Mouse (Mus musculus) hindbrain, postnatal 0 days (tissue): ENCODE data around the gene Vstm5. TPM values are rescaled to one million over a fixed set of nuclear protein-coding genes. Genes with fewer than 3 reads are reported as not detected.

Experiments used
- ATAC-seq: fragments of 200-750 bp; cut with Nextera tagmentation; 2 replicates; pipeline ENCODE4 v1.8.0; 2017; ENCODE audit warnings: mild to moderate bottlenecking, moderate TSS enrichment, moderate library complexity
- DNase-seq: peaks from one replicate; pipeline ENCODE4 v3.0.0-alpha.2; 2015; ENCODE audit warnings: low spot score
- H3K27ac ChIP-seq: fragments of 300-500 bp; sonication (generic); 2 replicates; pipeline ENCODE4 v1.5.1; 2014; ENCODE audit warnings: mild to moderate bottlenecking
- H3K27me3 ChIP-seq: fragments of 300-500 bp; sonication (generic); 2 replicates; pipeline ENCODE4 v1.6.1; 2014; ENCODE audit warnings: low read length, mixed read lengths; ENCODE audit not compliant: insufficient read depth
- H3K36me3 ChIP-seq: fragments of 300-500 bp; sonication (generic); 2 replicates; pipeline ENCODE4 v1.6.1; 2014; ENCODE audit warnings: low read length, mixed read lengths; ENCODE audit not compliant: insufficient read depth
- H3K4me1 ChIP-seq: fragments of 300-500 bp; sonication (generic); 2 replicates; pipeline ENCODE4 v1.6.1; 2014; ENCODE audit warnings: antibody characterized with exemption, low read length, mixed read lengths; ENCODE audit not compliant: insufficient read depth
- H3K4me2 ChIP-seq: fragments of 300-500 bp; sonication (generic); 2 replicates; pipeline ENCODE4 v1.6.1; 2014; ENCODE audit warnings: low read depth, mild to moderate bottlenecking, low read length, moderate library complexity, mixed read lengths
- H3K4me3 ChIP-seq: fragments of 300-500 bp; sonication (generic); 2 replicates; pipeline ENCODE4 v1.5.1; 2014; ENCODE audit warnings: low read length
- H3K9ac ChIP-seq: fragments of 300-500 bp; sonication (generic); replicated peaks from 2 replicates; pipeline ENCODE4 v1.6.1; 2014; ENCODE audit warnings: mild to moderate bottlenecking, low read length, moderate library complexity, mixed read lengths
- H3K9me3 ChIP-seq: fragments of 300-500 bp; sonication (generic); 2 replicates; pipeline ENCODE4 v1.6.1; 2016; ENCODE audit warnings: low read length, mixed read lengths
- CTCF ChIP-seq: IDR thresholded peaks from 2 replicates; pipeline ENCODE4 v1.5.1; 2016; ENCODE audit warnings: antibody characterized with exemption, control low read depth, low read depth
- WGBS: fragments of 180-500 bp; shearing (Covaris S2); extraction: QIAGEN DNeasy Blood & Tissue Kit; methylation state at CpG from one replicate; pipeline ENCODE4 v1.1.7; 2014; 5-methylcytosine and 5-hydroxymethylcytosine counted together
- polyA plus RNA-seq: library from polyadenylated mRNA; unstranded; fragments of >200 nt; fragmentation: Nextera tagmentation; extraction: Ambion mirVana; gene quantifications from 2 replicates; pipeline ENCODE4 v1.2.1, GENCODE M21; 2015
- total RNA-seq: library from RNA; depleted of rRNA; stranded (reverse); fragments of >200 nt; gene quantifications from 2 replicates; pipeline ENCODE4 v1.2.3, GENCODE M21; 2014

Gene Vstm5
- total and polyA plus RNA-seq, 2 experiments from 2014 or later = 27.4 to 36.0 TPM

DNA sequence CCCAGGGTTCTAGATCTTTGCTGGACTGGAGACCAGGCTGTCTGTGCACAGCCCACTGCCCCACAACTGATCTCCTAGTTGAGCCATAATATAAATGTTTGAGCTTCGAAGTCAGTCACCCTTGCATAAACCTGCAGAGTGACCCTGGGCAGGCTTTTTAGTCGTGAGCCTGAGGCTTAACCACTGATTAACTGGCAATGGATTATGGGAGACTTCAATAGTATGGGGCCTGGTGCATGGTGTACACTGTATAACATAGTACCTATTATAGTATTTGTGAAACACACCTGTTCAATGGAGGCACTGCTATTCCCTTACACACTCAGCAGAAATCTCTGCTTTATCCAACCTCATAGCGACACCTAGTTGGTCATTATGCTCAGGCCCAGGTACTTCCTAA lies 17.4 kb downstream of the Vstm5 start:
- Histone ChIP-seq H3K36me3 (no peaks in the 10 kb centered on the region; the same call in 1 of the 2 replicates), H3K27ac (no peak overlapping the region), H3K27me3 (no peaks in the 10 kb centered on the region), H3K9ac (no peak overlapping the region), H3K4me2 (no peak overlapping the region), H3K9me3 (no peaks in the 10 kb centered on the region), H3K4me1 (no peaks in the 10 kb centered on the region), H3K4me3 (no peak overlapping the region)
- no peak for ATAC-seq
- no peak for DNase-seq
- WGBS = 76% methylated on average over 3 of the region's 3 CpGs
- TF ChIP-seq CTCF = no peak

DNA sequence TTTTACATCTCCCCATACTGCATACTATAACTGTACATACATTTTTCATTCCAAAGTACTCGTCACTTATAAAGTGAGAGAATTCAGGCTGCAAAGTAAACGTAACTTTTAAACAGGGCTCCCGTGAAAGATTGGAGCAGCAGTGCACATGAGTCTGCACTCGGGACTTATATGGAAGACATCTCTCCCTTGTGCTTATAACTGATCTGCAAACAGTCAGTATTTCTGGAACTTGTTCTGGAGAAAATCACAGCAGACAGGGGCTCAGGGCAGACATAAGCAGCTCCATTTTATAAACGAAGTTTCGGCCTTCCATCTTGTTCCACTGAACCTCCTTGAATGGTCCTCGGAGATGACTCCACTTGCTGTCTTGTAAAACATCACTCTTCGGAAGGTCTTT lies 23.1 kb downstream of the Vstm5 start:
- Histone ChIP-seq H3K9me3 (no peaks in the 10 kb centered on the region), H3K27ac (no peak overlapping the region), H3K4me1 (no peaks in the 10 kb centered on the region), H3K9ac (no peak overlapping the region), H3K36me3 (peaks cover 39% of the 10 kb centered on the region), H3K27me3 (no peaks in the 10 kb centered on the region), H3K4me3 (no peak overlapping the region), H3K4me2 (no peak overlapping the region)
- no peak for TF ChIP-seq CTCF
- 96% methylated on average over 8 of the region's 8 CpGs for WGBS
- DNase-seq = no peak
- ATAC-seq = no peak

DNA sequence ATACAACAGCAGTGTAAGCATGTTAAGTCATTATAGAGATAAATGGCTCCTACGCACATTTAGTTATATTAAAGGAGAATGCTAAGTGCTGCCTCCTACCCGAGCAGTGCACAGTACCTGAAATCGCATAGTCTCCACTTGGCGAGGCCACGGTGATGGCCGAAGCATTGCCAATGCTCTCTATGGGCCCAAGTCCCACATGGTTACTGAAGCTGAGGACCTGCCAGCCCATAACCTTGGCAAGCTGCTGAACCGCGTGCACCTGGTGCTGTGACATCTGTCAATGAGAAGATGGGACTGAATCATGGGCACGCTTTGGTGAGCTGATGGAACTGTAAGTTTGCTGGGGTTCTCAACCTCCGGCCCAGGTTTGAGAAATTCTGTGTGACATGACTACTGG lies 24.6 kb downstream of the Vstm5 start:
- Histone ChIP-seq H3K9ac (no peak overlapping the region), H3K27ac (no peak overlapping the region), H3K4me3 (no peak overlapping the region), H3K4me1 (no peaks in the 10 kb centered on the region), H3K4me2 (no peak overlapping the region), H3K9me3 (no peaks in the 10 kb centered on the region), H3K27me3 (no peaks in the 10 kb centered on the region), H3K36me3 (peaks cover 52% of the 10 kb centered on the region)
- DNase-seq = no peak
- 95% methylated on average over 10 of the region's 10 CpGs for WGBS
- TF ChIP-seq CTCF = no peak
- ATAC-seq = no peak

DNA sequence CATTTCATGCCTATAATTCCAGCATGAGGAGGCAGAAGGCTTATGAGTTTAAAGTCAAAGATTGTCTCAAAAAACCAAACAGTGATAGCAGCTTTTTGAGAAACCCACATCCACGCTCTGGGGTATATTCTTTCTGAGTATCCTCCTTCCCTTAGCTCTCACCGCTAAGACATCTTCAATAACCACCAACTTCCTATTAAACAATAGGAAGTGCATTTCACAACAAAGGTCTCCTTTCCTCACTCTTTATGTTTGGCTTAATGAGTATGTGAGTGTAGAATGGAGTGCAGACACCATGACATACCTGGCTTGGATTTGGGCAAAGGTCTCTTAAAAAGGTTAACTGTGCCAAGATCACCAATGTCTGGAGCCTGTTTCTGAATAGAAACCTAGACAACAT lies 35.1 kb downstream of the Vstm5 start:
- Histone ChIP-seq H3K4me2 (no peak overlapping the region), H3K27ac (no peak overlapping the region), H3K9me3 (no peaks in the 10 kb centered on the region), H3K9ac (no peak overlapping the region), H3K27me3 (no peaks in the 10 kb centered on the region), H3K4me1 (no peaks in the 10 kb centered on the region; the same call in 1 of the 2 replicates), H3K4me3 (no peak overlapping the region), H3K36me3 (peaks cover 76% of the 10 kb centered on the region)
- 92% methylated on average over 2 of the region's 2 CpGs for WGBS
- DNase-seq (no peak), ATAC-seq (no peak)
- no peak for TF ChIP-seq CTCF

DNA sequence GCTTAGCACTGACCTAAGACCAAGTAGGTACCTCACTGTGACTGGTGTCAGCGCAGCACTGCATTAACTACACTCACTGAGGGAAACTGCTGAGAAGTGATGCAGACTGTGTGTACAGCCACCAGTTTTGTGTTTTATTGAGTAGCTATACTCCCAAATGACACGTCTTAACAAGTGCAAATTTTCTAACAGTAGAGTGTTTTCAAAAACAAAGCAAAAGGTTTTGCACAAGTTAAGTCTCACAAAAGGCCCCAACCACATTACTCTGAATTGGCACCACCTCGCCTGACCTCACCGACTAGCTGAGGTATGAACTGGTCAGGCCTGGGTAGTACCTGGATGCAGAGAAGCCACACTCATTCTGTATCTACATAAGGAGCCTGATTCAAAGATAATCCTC lies 38.0 kb downstream of the Vstm5 start:
- Histone ChIP-seq H3K27ac (no peak overlapping the region), H3K36me3 (peaks cover 50% of the 10 kb centered on the region), H3K27me3 (no peaks in the 10 kb centered on the region), H3K9me3 (no peaks in the 10 kb centered on the region), H3K4me1 (peaks cover 4% of the 10 kb centered on the region; the same call in 1 of the 2 replicates), H3K4me2 (no peak overlapping the region), H3K9ac (no peak overlapping the region), H3K4me3 (no peak overlapping the region)
- DNase-seq (no peak), ATAC-seq (no peak)
- 96% methylated on average over 4 of the region's 4 CpGs for WGBS
- TF ChIP-seq CTCF = no peak

DNA sequence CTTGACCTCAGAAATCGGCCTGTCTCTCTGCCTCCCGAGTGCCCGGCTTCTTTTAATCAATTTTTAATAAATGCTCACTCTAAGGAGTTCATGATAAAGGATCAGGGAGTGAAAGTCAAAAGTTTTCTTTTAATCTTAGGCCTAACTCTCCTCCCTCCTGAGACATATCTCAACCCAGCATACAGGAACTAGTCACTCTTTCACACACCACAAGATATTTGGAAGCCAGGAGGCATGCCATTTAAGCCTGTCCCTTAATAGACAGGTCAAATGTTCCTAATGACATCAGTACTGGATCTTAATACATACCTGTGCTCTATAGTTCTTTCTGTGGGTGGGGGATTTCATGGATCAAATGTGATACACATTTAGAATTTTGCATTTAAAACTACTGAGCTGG lies 39.5 kb downstream of the Vstm5 start:
- DNase-seq (no peak), ATAC-seq (no peak)
- no peak overlapping the region for H3K9ac ChIP-seq
- H3K4me2 ChIP-seq = peak overlapping the region; percentile 59; the same call in 1 of the 2 replicates
- no peak overlapping the region for H3K27ac ChIP-seq
- no peak for TF ChIP-seq CTCF
- 90% methylated on average over 3 of the region's 3 CpGs for WGBS
- no peak overlapping the region for H3K4me3 ChIP-seq
- H3K27me3 ChIP-seq = no peaks in the 10 kb centered on the region
- H3K9me3 ChIP-seq = no peaks in the 10 kb centered on the region
- peaks cover 4% of the 10 kb centered on the region; the same call in 1 of the 2 replicates for H3K4me1 ChIP-seq
- peaks cover 35% of the 10 kb centered on the region; the same call in 1 of the 2 replicates for H3K36me3 ChIP-seq

DNA sequence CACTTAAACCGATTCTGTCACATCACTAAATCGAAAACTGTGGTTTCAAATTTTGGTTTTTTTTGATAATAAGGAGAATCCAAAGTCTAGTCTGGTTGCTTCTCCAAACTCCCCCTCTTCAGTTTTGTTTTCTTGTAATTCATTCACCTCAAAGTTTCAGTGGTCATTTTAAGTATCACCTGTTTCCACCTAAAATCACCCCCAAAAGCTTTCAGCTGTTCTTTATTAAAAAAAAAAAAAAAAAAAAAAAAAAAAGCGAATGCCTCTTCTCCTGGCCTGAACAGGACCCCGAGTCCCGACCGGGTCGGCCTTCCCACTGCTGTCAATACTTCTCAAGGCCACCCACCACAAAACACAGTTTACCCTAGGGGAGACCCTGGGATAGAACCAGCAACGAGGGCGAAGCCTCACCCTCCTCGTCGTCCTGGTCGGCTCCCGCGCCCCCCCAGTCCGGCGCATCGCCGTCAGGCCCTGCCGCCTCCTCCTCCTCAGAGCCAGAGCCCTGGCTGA lies 40.3 kb downstream of the Vstm5 start:
- ATAC-seq (no peak; the same call in 1 of the 2 replicates), DNase-seq (no peak)
- 9% methylated on average over 19 of the region's 19 CpGs for WGBS

More for the DNA sequence above, 40.3 kb downstream of the Vstm5 start:
- Histone ChIP-seq H3K4me2 (peak overlapping the region; percentile 59), H3K27me3 (no peaks in the 10 kb centered on the region), H3K9me3 (no peaks in the 10 kb centered on the region), H3K36me3 (peaks cover 27% of the 10 kb centered on the region; the same call in 1 of the 2 replicates), H3K27ac (peak overlapping the region; percentile 94), H3K9ac (peak overlapping the region; percentile 87), H3K4me1 (peaks cover 4% of the 10 kb centered on the region; the same call in 1 of the 2 replicates), H3K4me3 (peak overlapping the region; percentile 95)
- no peak for TF ChIP-seq CTCF
